Mouse (Mus musculus): ENCODE measurements at regions not wholly inside any gene's neighbourhood (a gene's known extent, or its start where the extent isn't known, plus 50 kb on each side); places are given as distances from the start of the nearest gene placed in this dataset.

GRCm38 (mm10) chr10:67365158-67365557 is 80.1 kb upstream of the Nrbf2 start:
- no peak for TF ChIP-seq CTCF (IDR thresholded peaks at IDR 0.05; ENCODE audit: low read depth)
- TF ChIP-seq EP300 (optimal IDR thresholded peaks at IDR 0.05) = no peak
